Mouse (Mus musculus): ENCODE results near the gene 6030468B19Rik. TPM values are rescaled to one million over a fixed set of nuclear protein-coding genes. Genes with fewer than 3 reads are reported as not detected.

6030468B19Rik gene
- polyA plus RNA-seq, 1 experiment from 2014 or later: 0.26 TPM

Other genes starting within 250 kb of the 6030468B19Rik start
- gene Tnrc6c, start 143.4 kb upstream of the 6030468B19Rik start, polyA plus RNA-seq (2016; fragmentation: Nextera tagmentation; extraction: Ambion mirVana): 20.0 and 22.6 TPM in 2 replicates
- 0.53 and 1.2 TPM in 2 replicates for gene Tmc8, start 15.6 kb upstream of the 6030468B19Rik start, polyA plus RNA-seq (2016; fragmentation: Nextera tagmentation; extraction: Ambion mirVana)
- 20.3 and 22.4 TPM in 2 replicates for gene Tmc6, start 15.5 kb upstream of the 6030468B19Rik start, polyA plus RNA-seq (2016; fragmentation: Nextera tagmentation; extraction: Ambion mirVana)
- 0.36 and 0.58 TPM in 2 replicates for gene Gm20708, start 12.0 kb downstream of the 6030468B19Rik start, polyA plus RNA-seq (2016; fragmentation: Nextera tagmentation; extraction: Ambion mirVana)
- 27.6 and 28.8 TPM in 2 replicates for gene Syngr2, start 12.0 kb downstream of the 6030468B19Rik start, polyA plus RNA-seq (2016; fragmentation: Nextera tagmentation; extraction: Ambion mirVana)
- 3.5 and 4.2 TPM in 2 replicates for gene Afmid, start 28.3 kb downstream of the 6030468B19Rik start, polyA plus RNA-seq (2016; fragmentation: Nextera tagmentation; extraction: Ambion mirVana)
- gene Tk1, start 28.4 kb downstream of the 6030468B19Rik start, polyA plus RNA-seq (2016; fragmentation: Nextera tagmentation; extraction: Ambion mirVana): 136 and 143 TPM in 2 replicates
- 346 and 369 TPM in 2 replicates for gene Birc5, start 51.6 kb downstream of the 6030468B19Rik start, polyA plus RNA-seq (2016; fragmentation: Nextera tagmentation; extraction: Ambion mirVana)
- gene Tmem235, start 63.1 kb downstream of the 6030468B19Rik start, polyA plus RNA-seq (2016; fragmentation: Nextera tagmentation; extraction: Ambion mirVana): not detected in 2 replicates
- gene Tha1, start 75.8 kb downstream of the 6030468B19Rik start, polyA plus RNA-seq (2016; fragmentation: Nextera tagmentation; extraction: Ambion mirVana): 1.9 and 2.3 TPM in 2 replicates
- gene Socs3, start 172.4 kb downstream of the 6030468B19Rik start, polyA plus RNA-seq (2016; fragmentation: Nextera tagmentation; extraction: Ambion mirVana): 14.9 and 16.4 TPM in 2 replicates
- 40.7 and 43.1 TPM in 2 replicates for gene Pgs1, start 188.6 kb downstream of the 6030468B19Rik start, polyA plus RNA-seq (2016; fragmentation: Nextera tagmentation; extraction: Ambion mirVana)